Mouse (Mus musculus) hindbrain, embryonic 14.5 days (tissue): ENCODE data around the gene Rbms1. TPM values are rescaled to one million over a fixed set of nuclear protein-coding genes. Genes with fewer than 3 reads are reported as not detected.

Source experiments
- ATAC-seq: fragments of 200-750 bp; cut with Nextera tagmentation; 2 replicates; pipeline ENCODE4 v1.8.0; 2017; ENCODE audit warnings: moderate number of reproducible peaks, mild to moderate bottlenecking, moderate TSS enrichment, moderate library complexity; ENCODE audit not compliant: low FRiP score
- DNase-seq: peaks from one replicate; pipeline ENCODE4 v3.0.0-alpha.2; 2015; ENCODE audit warnings: low spot score
- H3K27ac ChIP-seq: fragments of 300-500 bp; sonication (generic); 2 replicates; pipeline ENCODE4 v1.5.1; 2014; ENCODE audit warnings: mild to moderate bottlenecking, moderate library complexity
- H3K27me3 ChIP-seq: fragments of 300-500 bp; sonication (generic); 2 replicates; pipeline ENCODE4 v1.6.1; 2014; ENCODE audit warnings: mild to moderate bottlenecking, low read length, mixed read lengths; ENCODE audit not compliant: control insufficient read depth, insufficient read depth
- H3K36me3 ChIP-seq: fragments of 300-500 bp; sonication (generic); replicated peaks from 2 replicates; pipeline ENCODE4 v1.6.1; 2014; ENCODE audit not compliant: control insufficient read depth, insufficient read depth
- H3K4me1 ChIP-seq: fragments of 300-500 bp; sonication (generic); replicated peaks from 2 replicates; pipeline ENCODE4 v1.6.1; 2014; ENCODE audit warnings: antibody characterized with exemption, low read length, mixed read lengths; ENCODE audit not compliant: control insufficient read depth, insufficient read depth
- H3K4me2 ChIP-seq: fragments of 300-500 bp; sonication (generic); replicated peaks from 2 replicates; pipeline ENCODE4 v1.6.1; 2014; ENCODE audit warnings: mild to moderate bottlenecking, moderate library complexity
- H3K4me3 ChIP-seq: fragments of 300-500 bp; sonication (generic); replicated peaks from 2 replicates; pipeline ENCODE4 v1.5.1; 2014; ENCODE audit warnings: mild to moderate bottlenecking, low read length
- H3K9ac ChIP-seq: fragments of 300-500 bp; sonication (generic); 2 replicates; pipeline ENCODE4 v1.6.1; 2014
- H3K9me3 ChIP-seq: fragments of 300-500 bp; sonication (generic); 2 replicates; pipeline ENCODE4 v1.6.1; 2016; ENCODE audit warnings: low read length; ENCODE audit not compliant: control insufficient read depth
- WGBS: fragments of 180-500 bp; shearing (Covaris S2); extraction: QIAGEN DNeasy Blood & Tissue Kit; methylation state at CpG from one replicate; pipeline ENCODE4 v1.1.7; 2014; 5-methylcytosine and 5-hydroxymethylcytosine counted together
- polyA plus RNA-seq: library from polyadenylated mRNA; unstranded; fragments of >200 nt; fragmentation: Nextera tagmentation; extraction: Ambion mirVana; gene quantifications from 2 replicates; pipeline ENCODE4 v1.2.1, GENCODE M21; 2014

Rbms1 gene
- polyA plus RNA-seq, 1 experiment from 2014 or later: 64.9 TPM

- 90% methylated on average over 8 of the region's 8 CpGs for WGBS
- Histone ChIP-seq H3K4me1 (no peaks in the 10 kb centered on the region), H3K9me3 (no peaks in the 10 kb centered on the region), H3K27me3 (no peaks in the 10 kb centered on the region), H3K27ac (no peak overlapping the region), H3K4me2 (no peak overlapping the region), H3K9ac (no peak overlapping the region), H3K36me3 (no peaks in the 10 kb centered on the region), H3K4me3 (no peak overlapping the region)
- no peak for ATAC-seq
- DNase-seq: no peak
Measured at GRCm38 (mm10) chr2:60705426-60705825, 257.6 kb downstream of the Rbms1 start.

GRCm38 (mm10) chr2:60703315-60703714 is 259.7 kb downstream of the Rbms1 start:
- no peak overlapping the region for H3K4me2 ChIP-seq
- H3K27ac ChIP-seq: no peak overlapping the region
- H3K9me3 ChIP-seq: no peaks in the 10 kb centered on the region
- DNase-seq: no peak
- 77% methylated on average over 4 of the region's 4 CpGs for WGBS
- no peaks in the 10 kb centered on the region for H3K36me3 ChIP-seq
- no peaks in the 10 kb centered on the region for H3K27me3 ChIP-seq
- no peaks in the 10 kb centered on the region for H3K4me1 ChIP-seq
- H3K4me3 ChIP-seq: no peak overlapping the region
- no peak for ATAC-seq
- no peak overlapping the region for H3K9ac ChIP-seq

GRCm38 (mm10) chr2:60700956-60701355 is 262.0 kb downstream of the Rbms1 start:
- Histone ChIP-seq H3K9me3 (no peaks in the 10 kb centered on the region), H3K27ac (no peak overlapping the region), H3K9ac (no peak overlapping the region), H3K4me2 (no peak overlapping the region), H3K4me3 (no peak overlapping the region), H3K4me1 (peaks cover 6% of the 10 kb centered on the region; the same call in 1 of the 2 replicates), H3K27me3 (no peaks in the 10 kb centered on the region), H3K36me3 (no peaks in the 10 kb centered on the region)
- ATAC-seq (no peak), DNase-seq (no peak)
- 81% methylated on average over 4 of the region's 4 CpGs for WGBS

Other genes starting within 250 kb of the Rbms1 start
- 0.20 TPM in 1 of 2 replicates, not detected in the other for gene Itgb6, start 240.5 kb downstream of the Rbms1 start, polyA plus RNA-seq